Mouse (Mus musculus) olfactory bulb, adult 2 months (tissue): ENCODE measurements around the gene Prdm9.

Experiments used
- CTCF ChIP-seq: fragments of 200-500 bp; IDR thresholded peaks from 2 replicates; pipeline ENCODE4 v1.5.1; 2012; ENCODE audit warnings: low read depth, mild to moderate bottlenecking, low read length, moderate library complexity; ENCODE audit not compliant: insufficient read depth
- POLR2A ChIP-seq: fragments of 200-500 bp; IDR thresholded peaks from 2 replicates; pipeline ENCODE4 v1.6.1; 2012; ENCODE audit warnings: mild to moderate bottlenecking, low read depth, low read length, moderate library complexity; ENCODE audit not compliant: insufficient read depth

DNA sequence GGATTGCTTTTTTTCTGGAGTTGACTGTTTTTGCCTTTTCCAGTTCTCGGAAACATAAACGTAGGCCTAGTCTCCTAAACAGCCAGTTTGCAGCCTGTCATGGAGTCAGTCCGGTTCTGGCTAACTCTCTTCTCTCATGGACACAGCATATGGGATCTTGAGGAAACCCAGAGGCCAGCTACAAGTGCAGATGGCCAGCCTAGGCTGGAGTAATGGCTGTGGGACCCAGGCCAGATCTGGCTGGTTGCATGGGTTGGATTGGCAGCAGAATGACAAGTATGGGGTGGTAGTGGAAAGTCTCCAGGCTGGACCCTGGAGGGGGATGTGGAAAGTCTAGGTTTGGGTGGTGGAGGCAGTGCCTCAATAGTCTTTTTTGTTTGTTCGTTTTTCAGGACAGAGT is 23.8 kb downstream of the Prdm9 start:
- no peak for TF ChIP-seq POLR2A
- TF ChIP-seq CTCF, result no peak
